Mouse (Mus musculus): Measurements from ENCODE around the gene Ifnk. TPM values are rescaled to one million over a fixed set of nuclear protein-coding genes. Genes with fewer than 3 reads are reported as not detected.

The Ifnk gene
- not detected for polyA plus RNA-seq (2017; shearing (Covaris generic))

DNA sequence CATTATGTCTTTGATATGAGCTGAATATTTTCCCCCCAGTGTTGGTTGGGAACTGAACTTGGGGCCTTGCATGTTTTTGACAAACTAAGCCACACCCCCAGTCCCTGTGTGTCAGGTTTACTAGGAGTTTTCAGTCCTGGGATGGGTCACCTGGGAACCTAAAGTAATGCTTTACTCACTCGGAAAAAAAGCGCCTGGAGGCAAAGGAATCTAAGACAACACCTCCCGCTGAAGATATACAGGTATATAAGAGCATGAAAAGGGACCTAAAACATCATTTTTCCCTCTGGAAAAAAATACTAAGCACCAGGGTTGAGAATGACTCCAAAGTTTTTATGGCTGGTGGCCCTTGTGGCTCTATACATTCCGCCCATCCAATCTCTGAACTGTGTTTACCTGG is at the start of gene Ifnk:
Gene Ifnk, plus strand, starts transcription at position 301 of the 400 bp plus-strand sequence.

DNA sequence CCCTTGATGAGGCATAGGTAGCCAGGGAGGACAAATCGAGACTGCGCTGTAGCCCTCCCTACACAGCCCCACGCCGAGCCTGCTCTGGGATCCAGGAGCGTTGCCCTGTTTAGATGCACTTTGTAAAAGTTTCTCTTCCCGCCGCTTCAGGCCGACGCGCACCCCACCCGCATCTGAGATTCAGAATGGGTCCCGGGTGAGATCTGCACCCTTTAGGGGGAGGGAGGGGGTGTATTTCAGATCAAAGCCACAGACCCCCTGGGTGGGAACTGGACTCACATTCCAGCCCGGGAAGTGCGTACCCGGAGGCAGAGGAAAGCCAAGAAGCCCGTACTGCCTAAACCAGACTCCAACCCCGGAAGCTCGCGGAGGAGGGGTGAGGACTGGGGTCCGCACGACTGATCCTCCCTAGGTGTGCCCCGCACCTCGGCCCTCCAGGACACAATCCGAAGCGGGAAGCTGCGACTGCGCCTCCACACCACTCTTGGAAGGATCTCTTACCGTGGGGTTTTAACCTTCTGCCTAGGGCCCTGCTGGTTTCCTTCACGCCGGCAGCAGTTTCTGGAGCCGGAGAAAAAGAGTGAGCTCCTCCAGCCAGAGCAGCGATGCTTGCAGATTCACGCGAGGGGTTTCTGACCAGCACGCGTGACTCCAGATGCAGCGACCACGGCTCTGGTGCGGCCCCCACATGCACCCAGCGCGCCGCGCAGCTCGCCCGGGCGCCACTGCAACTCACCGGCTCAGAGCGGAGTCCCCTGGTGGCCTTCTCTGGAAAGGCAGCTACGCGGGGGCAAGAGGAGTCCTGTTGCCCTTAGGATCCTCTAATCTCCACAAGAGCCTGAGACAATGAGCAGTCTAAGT is 5.1 kb downstream of the Ifnk start, which contains the start of gene Mob3b:
Gene Mob3b, minus strand, starts transcription at position 734 of the 861 bp plus-strand sequence.

Other genes starting within 250 kb of the Ifnk start
- gene Mob3b, start 5.4 kb downstream of the Ifnk start, polyA plus RNA-seq (2017; shearing (Covaris generic)): 1 to 10 TPM; 5.5 to 7.7 TPM
- gene C9orf72, start 74.1 kb downstream of the Ifnk start, polyA plus RNA-seq (2017; shearing (Covaris generic)): 1 to 10 TPM; 6.0 to 10.0 TPM

Data from inflammation-experienced regulatory T-cells (primary cell).